Mouse (Mus musculus) liver, postnatal 0 days (tissue): ENCODE data around the gene Lmo1.

Experiments used
- CTCF ChIP-seq: sonication (generic); IDR thresholded peaks from 2 replicates; pipeline ENCODE4 v1.5.1; 2016; ENCODE audit warnings: antibody characterized with exemption, low read depth
- EP300 ChIP-seq: IDR thresholded peaks from 2 replicates; pipeline ENCODE4 v1.6.1; 2016; ENCODE audit warnings: antibody characterized with exemption, low read depth, mild to moderate bottlenecking

DNA sequence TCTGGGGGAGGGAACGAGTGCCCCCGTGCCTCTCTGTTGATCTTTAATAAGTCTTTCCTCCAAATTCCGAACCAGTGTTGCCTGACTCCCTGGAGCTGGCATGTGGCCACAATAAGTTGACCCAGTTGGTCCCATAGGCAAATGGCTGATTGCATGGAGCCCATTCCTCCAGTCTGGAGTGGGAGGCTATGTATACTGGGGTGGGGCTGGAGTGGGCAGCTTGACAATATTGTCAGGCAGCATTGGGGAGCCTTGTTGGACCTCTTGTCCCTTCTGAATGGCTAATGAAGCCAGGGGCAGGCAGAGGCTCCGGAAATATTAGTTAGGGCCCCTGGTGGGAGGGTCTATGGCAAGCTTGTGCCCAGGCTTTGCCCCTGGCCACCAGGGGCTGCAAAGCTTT lies 59.1 kb downstream of the Lmo1 start:
- TF ChIP-seq CTCF (no peak), EP300 (no peak)
